Mouse (Mus musculus): ENCODE measurements at regions not wholly inside any gene's neighbourhood (a gene's known extent, or its start where the extent isn't known, plus 50 kb on each side); places are given as distances from the start of the nearest gene placed in this dataset.
A peak's percentile ranks its signal among the peaks of the same experiment; 100 is the strongest.
"Not testable (repeated sequence)": the region's sequence is repeated elsewhere in the genome, so short reads cannot be mapped to it uniquely, and the experiment has no call there.

- not testable (repeated sequence) for DNase-seq (ENCODE audit: low read depth, low spot score)
Measured at GRCm38 (mm10) chr8:71823655-71824622, 57.9 kb upstream of the Zfp709 start.

GRCm38 (mm10) chr8:71822749-71823148 lies 59.1 kb upstream of the Zfp709 start:
- DNase-seq (ENCODE audit: low read depth, low spot score), result not testable (repeated sequence)

- DNase-seq (ENCODE audit: low read depth, low spot score), result not testable (repeated sequence)
Measured at GRCm38 (mm10) chr8:71819936-71820335, 61.9 kb upstream of the Zfp709 start.

- DNase-seq (ENCODE audit: low read depth, low spot score), result not testable (repeated sequence)
Measured at GRCm38 (mm10) chr8:71819381-71819780, 62.4 kb upstream of the Zfp709 start.

GRCm38 (mm10) chr8:71816272-71817034 lies 65.4 kb upstream of the Zfp709 start:
- DNase-seq (ENCODE audit: low read depth, low spot score), result not testable (repeated sequence)

- DNase-seq (ENCODE audit: low read depth, low spot score), result peak; percentile 0
Measured at GRCm38 (mm10) chr8:71815813-71816212, 66.0 kb upstream of the Zfp709 start.

- DNase-seq (ENCODE audit: low read depth, low spot score), result peak; percentile 1
Measured at GRCm38 (mm10) chr8:71814740-71815514, 66.9 kb upstream of the Zfp709 start.

GRCm38 (mm10) chr8:71813889-71814288 lies 67.9 kb upstream of the Zfp709 start:
- DNase-seq (ENCODE audit: low read depth, low spot score), result peak; percentile 1

- peak; percentile 2 for DNase-seq (ENCODE audit: low read depth, low spot score)
Measured at GRCm38 (mm10) chr8:71813239-71813638, 68.6 kb upstream of the Zfp709 start.

GRCm38 (mm10) chr8:71807788-71808187 lies 74.0 kb upstream of the Zfp709 start:
- DNase-seq (ENCODE audit: low read depth, low spot score), result not testable (repeated sequence)

- not testable (repeated sequence) for DNase-seq (ENCODE audit: low read depth, low spot score)
Measured at GRCm38 (mm10) chr8:71804586-71804985, 77.2 kb upstream of the Zfp709 start.

- DNase-seq (ENCODE audit: low read depth, low spot score), result not testable (repeated sequence)
Measured at GRCm38 (mm10) chr8:71802226-71802625, 76.7 kb upstream of the Fcho1 start.

- DNase-seq (ENCODE audit: low read depth, low spot score), result not testable (repeated sequence)
Measured at GRCm38 (mm10) chr8:71789031-71789460, 63.5 kb upstream of the Fcho1 start.

GRCm38 (mm10) chr8:71780624-71781023 lies 55.1 kb upstream of the Fcho1 start:
- DNase-seq (ENCODE audit: low read depth, low spot score), result not testable (repeated sequence)

GRCm38 (mm10) chr8:71779824-71780223 lies 54.3 kb upstream of the Fcho1 start:
- DNase-seq (ENCODE audit: low read depth, low spot score), result not testable (repeated sequence)

- DNase-seq (ENCODE audit: low read depth, low spot score), result not testable (repeated sequence)
Measured at GRCm38 (mm10) chr8:71779380-71779779, 53.9 kb upstream of the Fcho1 start.

GRCm38 (mm10) chr8:71778916-71779315 lies 53.4 kb upstream of the Fcho1 start:
- DNase-seq (ENCODE audit: low read depth, low spot score), result no peak
